Mouse (Mus musculus) olfactory bulb, adult 2 months (tissue): Measurements from ENCODE around the gene Tars2. TPM values are rescaled to one million over a fixed set of nuclear protein-coding genes. Genes with fewer than 3 reads are reported as not detected.
"Not testable (repeated sequence)": the region's sequence is repeated elsewhere in the genome, so short reads cannot be mapped to it uniquely, and the experiment has no call there.

Experiments used
- H3K27ac ChIP-seq: fragments of 200-500 bp; 2 replicates; pipeline ENCODE4 v1.5.1; 2012; ENCODE audit warnings: low read depth, low read length; ENCODE audit not compliant: insufficient read depth
- H3K4me1 ChIP-seq: fragments of 200-500 bp; 2 replicates; pipeline ENCODE4 v1.6.1; 2012; ENCODE audit warnings: low read length; ENCODE audit not compliant: control insufficient read depth, insufficient read depth
- H3K4me3 ChIP-seq: fragments of 200-500 bp; 2 replicates; pipeline ENCODE4 v1.5.1; 2012; ENCODE audit warnings: mild to moderate bottlenecking, low read depth, low read length, moderate library complexity; ENCODE audit not compliant: insufficient read depth
- CTCF ChIP-seq: fragments of 200-500 bp; IDR thresholded peaks from 2 replicates; pipeline ENCODE4 v1.5.1; 2012; ENCODE audit warnings: low read depth, mild to moderate bottlenecking, low read length, moderate library complexity; ENCODE audit not compliant: insufficient read depth
- POLR2A ChIP-seq: fragments of 200-500 bp; IDR thresholded peaks from 2 replicates; pipeline ENCODE4 v1.6.1; 2012; ENCODE audit warnings: mild to moderate bottlenecking, low read depth, low read length, moderate library complexity; ENCODE audit not compliant: insufficient read depth
- WGBS: fragments of 180-500 bp; shearing (Covaris S2); methylation state at CpG from one replicate; pipeline ENCODE4 v1.1.7; 2018; 5-methylcytosine and 5-hydroxymethylcytosine counted together
- polyA plus RNA-seq: library from polyadenylated mRNA; stranded (reverse); fragments of >200 nt; gene quantifications from 2 replicates; pipeline ENCODE4 v1.2.4, GENCODE M21; 2012; ENCODE audit warnings: low replicate concordance; ENCODE audit not compliant: missing spikeins, insufficient read depth, insufficient read length

The Tars2 gene
- polyA plus RNA-seq, 1 experiment, result not detected

GRCm38 (mm10) chr3:95701085-95701484 is 58.9 kb downstream of the Tars2 start:
- H3K27ac ChIP-seq, result no peak overlapping the region
- TF ChIP-seq CTCF (no peak), POLR2A (no peak)
- 79% methylated on average over 2 of the region's 2 CpGs for WGBS

GRCm38 (mm10) chr3:95700233-95700681 is 59.7 kb downstream of the Tars2 start:
- H3K4me3 ChIP-seq, result no peak overlapping the region
- H3K27ac ChIP-seq, result no peak overlapping the region
- H3K4me1 ChIP-seq, result peaks cover 9% of the 10 kb centered on the region
- 77% methylated on average over 6 of the region's 6 CpGs for WGBS
- TF ChIP-seq CTCF (no peak), POLR2A (no peak)

More at GRCm38 (mm10) chr3:95701085-95701484, 58.9 kb downstream of the Tars2 start:
- Histone ChIP-seq H3K4me1 (peaks cover 6% of the 10 kb centered on the region), H3K4me3 (no peak overlapping the region)

- 95% methylated on average over 4 of the region's 4 CpGs for WGBS
- Histone ChIP-seq H3K27ac (no peak overlapping the region), H3K4me3 (no peak overlapping the region), H3K4me1 (peaks cover 9% of the 10 kb centered on the region)
- TF ChIP-seq POLR2A (no peak), CTCF (no peak)
Measured at GRCm38 (mm10) chr3:95698286-95698685, 61.7 kb downstream of the Tars2 start.

GRCm38 (mm10) chr3:95696360-95696759 is 63.6 kb downstream of the Tars2 start:
- 68% methylated on average over 7 of the region's 7 CpGs for WGBS
- H3K4me3 ChIP-seq, result no peak overlapping the region
- H3K4me1 ChIP-seq, result 0 out of 2 replicates have a peak, but pooled peaks cover 2% of the 10 kb centered on the region
- no peak overlapping the region for H3K27ac ChIP-seq
- no peak for TF ChIP-seq POLR2A
- TF ChIP-seq CTCF, result no peak

- 75% methylated on average over 3 of the region's 3 CpGs for WGBS
- 0 out of 2 replicates have a peak, but pooled peaks cover 2% of the 10 kb centered on the region for H3K4me1 ChIP-seq
- H3K27ac ChIP-seq, result no peak overlapping the region
- no peak for TF ChIP-seq POLR2A
- TF ChIP-seq CTCF, result no peak
- no peak overlapping the region for H3K4me3 ChIP-seq
Measured at GRCm38 (mm10) chr3:95695796-95696195, 64.2 kb downstream of the Tars2 start.

GRCm38 (mm10) chr3:95694808-95695703 is 65.0 kb downstream of the Tars2 start:
- Histone ChIP-seq H3K27ac (no peak overlapping the region), H3K4me3 (no peak overlapping the region), H3K4me1 (0 out of 2 replicates have a peak, but pooled peaks cover 2% of the 10 kb centered on the region)
- WGBS, result 82% methylated on average over 11 of the region's 11 CpGs
- TF ChIP-seq POLR2A (no peak), CTCF (no peak)

- Histone ChIP-seq H3K4me1 (0 out of 2 replicates have a peak, but pooled peaks cover 2% of the 10 kb centered on the region), H3K4me3 (no peak overlapping the region), H3K27ac (no peak overlapping the region)
- TF ChIP-seq POLR2A, result no peak
- TF ChIP-seq CTCF, result no peak
- 81% methylated on average over 11 of the region's 11 CpGs for WGBS
Measured at GRCm38 (mm10) chr3:95693821-95694807, 65.9 kb downstream of the Tars2 start.

- H3K4me1 ChIP-seq, result peaks cover 7% of the 10 kb centered on the region
- no peak overlapping the region for H3K4me3 ChIP-seq
- 87% methylated on average over 6 of the region's 6 CpGs for WGBS
- no peak overlapping the region for H3K27ac ChIP-seq
- TF ChIP-seq POLR2A (no peak), CTCF (no peak)
Measured at GRCm38 (mm10) chr3:95692677-95693076, 67.3 kb downstream of the Tars2 start.

GRCm38 (mm10) chr3:95690552-95690951 is 69.5 kb downstream of the Tars2 start:
- not testable (repeated sequence) for H3K27ac ChIP-seq, H3K4me3 ChIP-seq
- H3K4me1 ChIP-seq, result peaks cover 14% of the 10 kb centered on the region
- 97% methylated on average over 2 of the region's 2 CpGs for WGBS
